Mouse (Mus musculus) testis, postnatal 10 days (tissue): ENCODE data around the gene Spopl.
"Not testable (repeated sequence)": the region's sequence is repeated elsewhere in the genome, so short reads cannot be mapped to it uniquely, and the experiment has no call there.

Experiments
- DNase-seq: peaks from one replicate; pipeline ENCODE4 v3.0.0; 2021; ENCODE audit warnings: low spot score

The Spopl gene

GRCm38 (mm10) chr2:23571302-23572156 is at the start of gene Spopl:
Gene Spopl (minus strand): TSS chr2:23572106.
- DNase-seq = peak; percentile 87

- DNase-seq = no peak
Observed at GRCm38 (mm10) chr2:23620128-23620527, 48.2 kb upstream of the Spopl start.

- no peak for DNase-seq
Observed at GRCm38 (mm10) chr2:23617989-23618388, 46.1 kb upstream of the Spopl start.

- no peak for DNase-seq
Observed at GRCm38 (mm10) chr2:23605391-23605790, 33.5 kb upstream of the Spopl start.

- DNase-seq = no peak
Observed at GRCm38 (mm10) chr2:23588769-23589168, 16.9 kb upstream of the Spopl start.

GRCm38 (mm10) chr2:23572157-23572532 is 239 bp upstream of the Spopl start:
- not testable (repeated sequence) for DNase-seq

GRCm38 (mm10) chr2:23570563-23570962 is 1.3 kb downstream of the Spopl start:
- DNase-seq = no peak

- DNase-seq = no peak
Observed at GRCm38 (mm10) chr2:23568775-23569174, 3.1 kb downstream of the Spopl start.

GRCm38 (mm10) chr2:23565081-23565801 is 6.7 kb downstream of the Spopl start:
- no peak for DNase-seq

- DNase-seq = no peak
Observed at GRCm38 (mm10) chr2:23562898-23563297, 9.0 kb downstream of the Spopl start.

GRCm38 (mm10) chr2:23559186-23559585 is 12.7 kb downstream of the Spopl start:
- DNase-seq = no peak

- no peak for DNase-seq
Observed at GRCm38 (mm10) chr2:23551235-23551634, 20.7 kb downstream of the Spopl start.

- DNase-seq = no peak
Observed at GRCm38 (mm10) chr2:23547220-23547619, 24.7 kb downstream of the Spopl start.

- DNase-seq = no peak
Observed at GRCm38 (mm10) chr2:23539967-23540366, 31.9 kb downstream of the Spopl start.

GRCm38 (mm10) chr2:23527717-23528116 is 44.2 kb downstream of the Spopl start:
- not testable (repeated sequence) for DNase-seq

- DNase-seq = no peak
Observed at GRCm38 (mm10) chr2:23505141-23505540, 66.8 kb downstream of the Spopl start.

- no peak for DNase-seq
Observed at GRCm38 (mm10) chr2:23481715-23482114, 90.2 kb downstream of the Spopl start.

GRCm38 (mm10) chr2:23467471-23467870 is 104.4 kb downstream of the Spopl start:
- no peak for DNase-seq

GRCm38 (mm10) chr2:23457452-23457851 is 114.5 kb downstream of the Spopl start:
- DNase-seq = no peak
